Mouse (Mus musculus) layer of hippocampus, postnatal 10 days (tissue): ENCODE results near the gene Sh2b3. TPM values are rescaled to one million over a fixed set of nuclear protein-coding genes. Genes with fewer than 3 reads are reported as not detected.
"Not testable (repeated sequence)": the region's sequence is repeated elsewhere in the genome, so short reads cannot be mapped to it uniquely, and the experiment has no call there.

Experiments
- DNase-seq, 2 experiments: peaks; one replicate each; pipeline ENCODE4 v3.0.0; 2021; ENCODE audit warnings: low spot score in 2 of 2
- long read RNA-seq: library from polyadenylated mRNA; stranded (forward); transcript quantifications from one replicate; pipeline ENCODE4 v2.0.0, GENCODE M21; 2023
- total RNA-seq, 2 experiments: library from RNA; stranded (reverse); gene quantifications; 2 replicates each; pipeline ENCODE4 v1.2.3; 2021

The Sh2b3 gene
- total RNA-seq, result 10 to 100 TPM; 16.5 to 16.7 TPM
- long read RNA-seq, full-length matches to known transcripts, result 6 of 23 reads
- long read RNA-seq, partial matches to known transcripts, result 1 of 23 reads
- long read RNA-seq, other reads (novel, unspliced or antisense), result 16 of 23 reads

DNA sequence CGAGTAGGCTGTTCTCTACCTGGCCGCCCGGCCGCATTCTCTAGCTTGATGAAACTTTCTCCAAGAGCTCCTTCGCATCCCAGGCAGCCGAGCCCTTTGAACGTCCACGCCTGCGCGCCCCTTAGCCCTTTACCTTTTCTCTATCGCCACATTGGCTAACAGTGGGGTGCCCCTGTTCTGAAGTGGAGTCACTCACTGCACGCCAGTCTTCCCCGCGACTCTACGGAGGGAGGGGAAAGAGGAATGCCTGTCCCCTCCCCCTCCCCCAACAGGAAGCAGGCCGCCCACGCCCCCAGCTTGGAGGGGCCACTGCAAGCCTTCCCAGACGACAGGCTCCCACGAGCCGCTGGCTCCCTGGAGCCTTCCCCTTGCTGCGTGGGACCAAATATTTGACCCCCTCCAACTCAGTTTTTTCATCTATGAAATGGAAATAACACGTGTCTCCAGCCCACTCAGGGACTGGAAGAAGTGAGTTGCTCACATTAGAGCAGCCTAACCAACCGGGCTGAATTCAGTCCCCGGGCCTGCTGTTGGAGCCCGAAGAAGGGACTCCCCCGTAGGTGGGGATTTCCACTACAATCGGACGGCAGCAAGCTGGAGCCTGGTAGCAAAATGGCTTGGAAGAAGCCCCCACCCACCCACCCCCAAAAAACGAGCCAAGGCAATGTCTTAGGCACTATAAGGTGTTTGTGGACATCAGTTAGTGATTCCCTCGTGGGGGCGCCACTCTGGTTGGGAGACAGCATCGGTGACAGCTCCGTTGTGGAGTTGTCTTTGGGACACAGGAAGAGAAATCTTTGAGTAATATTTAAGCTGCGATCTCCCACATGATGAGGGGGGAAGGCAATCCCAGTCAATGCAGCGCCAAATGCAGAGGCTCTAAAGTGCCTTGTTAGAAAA, at the start of gene Sh2b3:
Gene Sh2b3 (minus strand): TSS at position 206 of the 900 bp plus-strand sequence.
- peak in 1 of 2 experiments; percentile 46 for DNase-seq

GRCm38 (mm10) chr5:121883356-121883755, 45.9 kb upstream of the Sh2b3 start:
- DNase-seq, result no peak

GRCm38 (mm10) chr5:121879211-121879610, 41.8 kb upstream of the Sh2b3 start:
- DNase-seq, result peak; percentile 42 to 44

GRCm38 (mm10) chr5:121878703-121879102, 41.3 kb upstream of the Sh2b3 start:
- no peak for DNase-seq

- DNase-seq, result no peak
These were observed 39.5 kb upstream of the Sh2b3 start for GRCm38 (mm10) chr5:121876901-121877300.

DNA sequence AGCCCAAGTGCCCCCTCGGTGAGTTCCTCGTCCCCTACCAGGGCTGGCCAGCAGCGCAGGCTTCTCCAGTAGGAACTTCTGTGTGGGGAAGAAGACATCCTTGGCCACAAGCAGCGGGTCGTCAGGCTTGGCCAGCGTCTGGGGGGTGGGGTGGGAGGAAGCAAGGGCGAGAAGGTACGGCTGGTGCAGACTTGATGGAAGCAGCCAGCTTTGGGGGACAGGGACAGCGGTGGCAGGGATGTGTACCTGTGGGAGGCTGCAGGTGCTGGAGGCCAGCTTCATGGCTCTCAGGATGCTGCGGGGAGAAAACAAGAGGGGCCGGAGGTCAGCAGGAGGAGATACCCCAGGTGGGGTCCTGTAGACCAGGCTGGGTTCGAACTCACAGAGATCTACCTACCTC, 37.6 kb upstream of the Sh2b3 start:
- DNase-seq, result no peak

GRCm38 (mm10) chr5:121872158-121872557, 34.7 kb upstream of the Sh2b3 start:
- peak; percentile 93 to 94 for DNase-seq

DNA sequence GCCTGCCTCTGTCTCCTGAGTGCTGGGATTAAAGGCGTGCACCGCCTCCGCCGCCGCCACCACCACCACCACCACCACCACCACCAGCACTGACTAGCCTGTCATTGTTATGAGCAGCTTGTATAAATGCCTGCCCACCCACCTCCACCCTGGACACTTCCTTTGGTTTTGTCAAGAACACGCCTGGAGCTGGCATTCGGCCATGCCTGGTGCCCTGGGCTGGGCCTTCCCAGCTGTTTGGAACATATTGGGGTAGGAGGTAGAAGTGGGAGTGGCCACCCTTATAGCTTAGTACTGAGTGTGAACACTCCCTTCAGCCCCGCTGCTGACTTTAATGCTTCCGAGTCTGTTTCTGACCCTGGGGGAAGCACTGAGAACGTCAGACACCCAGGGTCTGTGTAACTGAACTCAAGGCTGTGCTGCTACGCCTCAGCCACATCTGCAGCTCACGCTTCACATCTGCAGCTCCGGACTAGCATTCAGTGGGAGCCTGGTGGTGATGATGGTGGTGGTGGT, 34.1 kb upstream of the Sh2b3 start:
- no peak for DNase-seq

DNA sequence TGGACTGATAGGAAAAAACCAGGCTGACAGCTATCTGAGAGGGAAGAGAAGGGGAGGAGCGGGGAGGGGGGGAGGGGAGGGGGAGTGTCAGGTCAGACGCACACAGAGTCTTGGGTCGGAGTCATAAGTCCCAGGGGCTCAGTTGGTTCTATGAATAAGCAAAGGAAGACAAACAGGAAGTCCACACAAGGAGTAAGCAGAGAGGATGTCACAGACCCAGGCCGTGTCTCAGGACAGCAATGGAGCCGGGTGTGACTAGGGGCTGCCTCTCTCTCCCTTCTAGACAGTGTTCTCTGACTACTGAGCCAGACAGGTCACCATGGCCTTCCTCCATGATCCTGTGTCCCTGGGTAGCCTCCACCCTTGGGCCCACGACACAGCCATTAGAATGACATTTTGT, 33.4 kb upstream of the Sh2b3 start:
- DNase-seq, result no peak

GRCm38 (mm10) chr5:121867963-121868362, 30.5 kb upstream of the Sh2b3 start:
- DNase-seq, result no peak

DNA sequence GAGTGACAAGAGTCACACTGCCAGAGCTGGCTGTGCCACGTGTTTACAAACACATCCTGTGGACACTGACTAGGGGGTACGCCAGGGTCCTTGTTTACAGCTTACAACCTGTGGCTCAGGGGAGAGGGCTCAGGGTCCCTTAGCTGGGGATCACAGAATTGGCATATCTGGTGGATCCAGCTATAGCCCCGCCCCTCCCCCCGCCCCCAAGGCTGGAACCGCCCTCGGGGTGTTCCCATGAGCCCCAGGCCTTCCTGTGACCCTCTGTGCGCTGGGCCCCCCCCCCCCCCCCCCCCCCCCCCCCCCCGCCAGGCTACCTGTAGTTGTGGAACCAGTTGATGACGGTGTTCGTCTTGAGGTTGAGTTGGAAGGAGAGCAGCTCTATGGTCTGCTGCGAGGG, 26.9 kb upstream of the Sh2b3 start:
- DNase-seq, result no peak

DNA sequence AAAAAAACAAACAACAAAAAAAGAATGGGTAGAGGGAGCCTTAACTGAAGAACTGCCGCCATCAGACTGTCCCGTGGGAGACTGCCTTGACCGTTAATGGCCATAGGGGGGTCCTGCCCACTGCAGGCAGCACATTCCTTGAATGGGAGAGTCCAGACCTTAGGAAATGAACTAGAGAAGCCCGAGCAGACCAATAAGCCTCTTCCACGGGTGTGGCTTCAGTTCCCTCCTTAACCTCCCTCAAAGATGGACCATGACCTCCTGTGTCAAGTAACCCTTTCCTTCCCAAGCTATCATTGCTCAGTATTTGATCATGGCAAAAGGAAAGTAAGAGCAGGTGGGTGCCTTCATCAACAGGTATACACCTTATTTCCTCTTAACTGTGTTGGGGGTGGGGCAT, 24.5 kb upstream of the Sh2b3 start:
- DNase-seq, result no peak

GRCm38 (mm10) chr5:121858427-121858826, 21.0 kb upstream of the Sh2b3 start:
- no peak for DNase-seq

- DNase-seq, result no peak
These were observed 19.3 kb upstream of the Sh2b3 start for GRCm38 (mm10) chr5:121856740-121857139.

DNA sequence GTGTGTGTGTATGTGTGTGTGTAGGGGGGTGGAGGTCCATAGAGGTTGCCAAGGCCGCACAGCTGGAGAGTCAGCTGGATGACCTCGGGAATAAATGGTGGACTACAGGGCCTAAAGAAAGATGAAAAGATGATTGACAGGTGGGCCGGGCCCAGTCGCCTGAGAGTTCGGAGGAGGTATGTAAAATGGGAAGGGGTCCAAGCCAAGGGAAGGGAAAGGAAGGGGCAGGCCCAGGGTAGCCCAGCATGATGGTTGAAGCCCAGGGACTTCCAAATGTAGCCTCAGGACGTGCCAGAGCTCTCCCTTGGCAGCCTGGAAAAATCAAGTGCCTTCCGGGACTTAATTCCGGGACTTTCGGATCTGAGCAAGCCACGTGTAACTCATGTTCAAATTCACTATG, 17.3 kb upstream of the Sh2b3 start:
- DNase-seq, result no peak

DNA sequence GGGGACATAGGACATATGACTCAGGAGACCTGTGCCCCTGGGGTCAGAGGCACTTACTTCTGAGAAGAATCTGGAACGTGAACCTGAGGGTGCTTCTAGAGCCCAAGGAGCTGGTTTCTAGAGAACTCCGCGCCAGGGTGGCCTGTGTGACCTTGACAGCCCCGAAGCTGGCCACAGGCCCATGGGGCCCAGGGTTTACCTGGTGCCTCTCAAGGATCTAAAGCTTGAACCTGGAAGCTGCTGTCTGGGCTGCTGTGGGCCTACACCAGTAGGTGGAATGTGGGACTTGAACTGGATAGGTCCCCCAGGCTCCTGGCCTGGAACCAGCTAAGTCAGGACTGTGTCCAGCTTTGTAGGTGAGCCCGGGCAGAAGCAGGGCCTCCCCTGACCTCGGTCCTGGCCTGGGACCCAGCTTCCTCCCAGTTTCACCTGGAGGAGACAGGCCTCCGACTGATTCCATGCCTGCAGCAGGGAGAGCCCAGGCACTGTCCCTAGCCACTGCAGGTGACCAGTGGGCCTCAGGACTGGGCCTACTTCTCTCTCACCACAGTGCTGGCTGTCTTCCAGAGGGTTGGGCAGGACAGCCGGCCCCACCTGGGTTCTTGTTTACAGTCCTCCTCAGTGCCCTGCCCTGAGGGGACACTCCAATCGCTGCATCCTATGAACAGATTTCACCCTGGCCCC, 16.1 kb upstream of the Sh2b3 start:
- DNase-seq, result no peak

- DNase-seq, result no peak
These were observed 12.3 kb upstream of the Sh2b3 start for GRCm38 (mm10) chr5:121849478-121850349.

GRCm38 (mm10) chr5:121848743-121849142, 11.3 kb upstream of the Sh2b3 start, which contains the start of gene Pheta1:
TSS of gene Pheta1 (plus strand) at chr5:121848984.
- DNase-seq, result peak; percentile 90 to 95

DNA sequence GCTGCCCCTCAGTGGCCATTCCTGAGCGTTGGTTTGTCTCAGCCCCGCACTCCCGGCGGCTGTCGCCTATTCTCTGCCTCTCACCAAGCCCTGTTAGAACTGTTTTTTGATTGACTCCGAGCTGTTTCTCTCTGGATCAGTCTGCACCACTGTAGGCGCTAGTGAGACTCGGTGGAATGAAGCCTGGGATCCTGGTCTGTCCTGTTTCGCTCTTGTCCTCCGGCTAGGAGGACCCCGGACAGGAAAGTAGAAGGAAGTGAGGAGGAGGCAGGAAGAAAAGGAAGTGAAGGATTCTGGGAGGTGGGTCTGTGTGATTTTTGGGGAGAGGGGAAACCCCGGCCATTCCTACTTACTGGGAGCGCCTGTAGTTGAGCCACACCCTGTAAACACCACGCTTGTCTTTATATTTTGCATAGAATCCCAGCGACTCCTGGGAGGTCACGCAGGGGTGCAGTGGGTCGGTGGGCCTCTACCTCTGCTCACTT, 10.6 kb upstream of the Sh2b3 start:
- DNase-seq, result peak; percentile 49 to 57

DNA sequence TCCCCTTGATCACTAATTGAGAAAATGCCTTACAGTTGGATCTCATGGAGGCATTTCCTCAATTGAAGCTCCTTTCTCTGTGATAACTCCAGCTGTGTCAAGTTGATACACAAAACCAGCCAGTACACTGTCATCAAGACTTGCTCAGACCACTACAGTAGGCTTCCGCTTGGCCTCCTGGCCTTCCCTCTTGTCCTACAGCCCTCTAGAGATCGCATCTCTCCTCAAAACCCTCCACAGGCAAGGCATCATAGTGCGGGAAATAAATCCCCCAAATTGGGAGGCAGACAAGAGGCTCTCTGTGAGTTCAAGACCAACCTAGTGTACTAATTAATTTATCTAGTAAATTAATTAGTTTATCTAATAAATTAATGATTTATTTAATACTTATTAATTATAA, 9.8 kb upstream of the Sh2b3 start:
- not testable (repeated sequence) for DNase-seq

GRCm38 (mm10) chr5:121846322-121846721, 8.9 kb upstream of the Sh2b3 start:
- no peak for DNase-seq
